Mouse (Mus musculus) retina, embryonic 14.5 days (tissue): ENCODE results near the gene Teddm1b.
"Not testable (repeated sequence)": the region's sequence is repeated elsewhere in the genome, so short reads cannot be mapped to it uniquely, and the experiment has no call there.

Experiments used
- DNase-seq: peaks from one replicate; pipeline ENCODE4 v3.0.0-alpha.2; 2015; ENCODE audit warnings: low spot score

Gene Teddm1b

DNA sequence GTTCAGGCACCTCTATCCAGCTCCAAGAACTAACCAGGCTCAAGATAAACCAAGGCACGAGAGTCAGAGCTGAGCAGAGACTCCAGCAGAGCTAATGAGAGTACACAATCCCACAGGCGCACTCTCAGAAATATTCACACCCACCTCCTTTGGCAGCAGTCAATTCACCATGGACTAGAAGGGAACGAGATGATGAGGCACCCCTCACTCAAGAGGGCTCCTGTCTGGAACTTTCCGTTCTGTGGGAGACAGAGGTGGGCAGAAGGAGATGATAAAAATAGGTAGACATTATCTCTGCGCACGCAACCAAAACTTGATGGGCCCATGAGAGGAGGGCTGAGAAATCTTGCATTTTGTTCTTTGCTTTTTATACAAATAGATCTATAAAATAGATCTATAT lies at the start of gene Teddm1b:
Teddm1b (plus strand) TSS at position 301 of the 400 bp plus-strand sequence.
- DNase-seq, result no peak

DNA sequence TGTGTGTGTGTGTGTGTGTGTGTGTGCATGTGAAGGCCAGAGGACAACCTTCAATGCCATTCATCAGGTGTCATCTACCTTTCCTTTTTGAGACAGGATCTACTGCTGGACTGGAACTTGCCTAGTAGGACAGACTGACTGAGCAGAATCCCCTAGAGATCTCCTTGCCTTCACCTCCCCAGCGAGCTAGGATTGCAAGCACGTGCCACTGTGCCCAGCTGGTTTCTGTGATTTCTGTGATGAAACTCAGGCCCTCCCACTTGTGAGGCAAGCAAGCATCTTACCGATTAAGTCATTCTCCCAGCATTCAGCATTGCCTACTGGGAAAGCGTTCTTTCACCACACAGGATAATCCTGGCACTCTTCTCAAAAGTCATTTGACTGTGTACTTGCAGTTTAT lies 43.4 kb upstream of the Teddm1b start:
- no peak for DNase-seq

GRCm38 (mm10) chr1:153836036-153836435 lies 38.1 kb upstream of the Teddm1b start:
- DNase-seq, result no peak

DNA sequence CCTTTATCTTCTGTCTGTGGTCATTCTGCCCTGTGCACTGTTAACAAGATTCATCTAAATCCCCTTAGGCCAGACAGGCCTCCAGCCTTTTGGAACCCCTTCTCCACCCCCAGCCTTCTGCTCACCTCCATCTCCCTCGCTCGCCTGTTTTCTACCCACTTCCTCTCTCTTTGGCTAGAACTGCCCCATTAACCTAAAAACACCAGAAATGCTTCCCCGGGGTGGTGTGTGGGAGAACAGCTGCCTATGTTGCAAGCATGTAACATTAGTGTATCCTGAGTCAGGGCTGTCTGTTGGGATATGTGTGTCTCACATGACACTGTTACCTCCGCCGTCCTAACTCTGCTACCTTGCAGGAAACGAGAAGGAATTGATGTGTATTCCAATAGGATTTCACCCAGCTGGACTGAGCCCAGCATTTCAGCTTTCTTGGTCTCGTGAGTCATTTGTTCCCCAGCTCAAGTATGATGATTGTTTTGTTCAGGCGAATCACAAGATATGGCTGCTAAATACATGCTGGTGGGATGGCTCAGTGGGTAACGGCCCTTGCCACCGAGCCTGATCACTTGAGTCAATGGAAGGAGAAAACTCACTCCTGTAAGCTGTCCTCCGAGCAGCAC lies 31.9 kb upstream of the Teddm1b start:
- no peak for DNase-seq

DNA sequence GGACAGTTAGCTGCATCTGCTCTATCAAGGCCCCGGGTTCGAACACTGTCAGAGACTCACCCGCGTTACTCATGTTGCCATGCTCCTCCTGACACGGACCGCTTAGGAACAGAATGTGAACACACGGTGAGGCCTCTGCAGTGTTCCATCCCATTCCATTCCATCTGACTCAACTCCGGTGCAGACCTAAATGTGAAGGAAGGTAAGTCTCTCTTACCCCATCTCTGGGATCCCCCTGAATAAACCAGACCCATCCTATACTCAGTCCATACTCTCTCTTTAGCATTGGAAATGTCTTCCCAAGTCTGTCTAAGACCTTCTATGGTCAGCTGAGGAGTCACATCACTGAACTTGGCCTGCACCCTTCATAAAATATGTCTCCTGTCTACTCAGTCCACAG lies 30.1 kb upstream of the Teddm1b start, which contains the start of gene Rgsl1:
Rgsl1 (minus strand) TSS at position 101 of the 400 bp plus-strand sequence.
- DNase-seq, result no peak

- no peak for DNase-seq
These were observed 27.7 kb upstream of the Teddm1b start for GRCm38 (mm10) chr1:153846420-153846819.

DNA sequence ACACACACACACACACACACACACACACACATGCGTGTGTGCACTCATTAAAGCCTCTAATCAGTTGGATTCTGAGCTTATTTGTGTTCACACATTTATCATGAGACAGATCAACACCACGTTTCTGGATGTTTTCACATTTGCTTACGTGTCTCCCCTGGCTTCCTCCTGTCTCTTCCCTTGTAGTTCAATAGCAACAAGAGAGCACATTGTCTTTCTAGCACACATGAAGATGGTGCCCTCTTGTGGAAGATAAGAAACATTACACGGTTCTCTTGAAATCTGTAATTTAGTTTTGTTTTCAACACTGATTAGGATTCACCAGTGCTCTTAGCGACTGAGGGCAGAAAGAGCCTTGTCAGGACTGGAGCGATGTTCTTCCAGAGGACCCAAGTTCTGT lies 27.3 kb upstream of the Teddm1b start:
- peak; percentile 80 for DNase-seq

DNA sequence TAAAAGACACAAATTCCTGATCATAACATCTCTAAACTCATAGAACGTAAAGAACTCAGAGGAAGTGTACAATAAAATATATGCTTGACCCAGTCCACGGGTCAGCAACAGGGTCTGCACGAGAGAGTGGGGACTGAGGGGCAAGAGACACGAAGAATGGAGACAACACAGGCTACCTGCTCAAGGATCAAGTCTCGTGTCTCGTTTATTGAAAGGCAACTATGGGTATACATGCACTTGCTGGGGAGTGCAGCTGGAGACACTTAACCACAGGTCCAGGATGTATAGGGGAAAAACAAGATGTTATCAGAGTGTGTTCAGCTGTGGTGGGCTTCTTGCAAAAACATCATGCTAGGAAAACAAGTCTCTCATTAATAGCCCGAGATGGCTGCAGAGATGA lies 21.4 kb upstream of the Teddm1b start:
- not testable (repeated sequence) for DNase-seq

DNA sequence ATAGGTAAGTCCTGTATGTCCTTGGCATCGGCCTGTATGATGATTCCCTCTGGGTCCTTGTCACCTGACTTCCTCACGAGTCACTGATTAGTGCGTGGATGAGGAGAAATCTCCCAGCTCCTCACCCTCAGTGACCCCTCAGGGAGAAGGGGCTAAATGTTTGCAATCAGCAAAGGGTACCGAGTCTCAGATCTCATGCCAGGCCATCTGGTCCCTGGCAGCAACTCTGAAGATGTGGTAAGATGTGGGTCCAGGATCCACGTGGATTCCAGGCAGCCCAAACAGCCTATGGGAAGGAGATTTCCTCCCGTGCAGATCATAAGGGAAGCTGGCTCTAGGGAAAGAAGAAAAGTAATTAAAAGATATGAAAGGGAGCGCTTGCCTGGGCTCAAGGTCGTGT lies 18.2 kb upstream of the Teddm1b start:
- no peak for DNase-seq

GRCm38 (mm10) chr1:153880391-153880790 lies 6.2 kb downstream of the Teddm1b start:
- not testable (repeated sequence) for DNase-seq

DNA sequence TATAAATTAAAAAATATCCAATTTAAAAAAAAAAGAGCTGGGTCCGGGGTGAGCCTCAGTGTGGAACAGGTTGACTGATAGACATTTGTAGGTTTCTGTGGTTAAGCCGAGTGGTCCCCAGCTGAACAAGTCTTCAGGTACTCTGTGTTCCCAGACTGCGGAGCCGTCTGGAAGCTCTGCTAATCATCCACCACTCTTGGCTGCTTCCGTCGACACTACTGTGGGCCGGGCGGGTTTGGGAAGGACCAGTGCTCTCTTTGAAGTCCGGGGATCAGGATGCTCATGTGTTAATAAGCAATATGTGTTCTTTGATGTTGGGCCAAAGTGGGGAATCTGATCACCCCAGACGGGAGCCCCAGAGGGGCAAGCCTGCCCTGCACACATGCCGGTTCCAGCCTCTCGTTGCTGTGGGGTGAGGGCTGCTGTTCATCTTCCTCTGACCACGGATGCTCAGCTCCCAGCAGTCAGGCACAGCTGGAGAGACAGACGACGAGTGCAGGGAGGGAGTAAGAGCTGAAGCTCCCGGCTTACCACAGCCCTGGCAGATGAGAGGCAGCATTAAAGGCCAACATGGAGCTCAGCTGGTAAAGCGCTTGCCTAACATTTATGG lies 12.0 kb downstream of the Teddm1b start:
- no peak for DNase-seq

DNA sequence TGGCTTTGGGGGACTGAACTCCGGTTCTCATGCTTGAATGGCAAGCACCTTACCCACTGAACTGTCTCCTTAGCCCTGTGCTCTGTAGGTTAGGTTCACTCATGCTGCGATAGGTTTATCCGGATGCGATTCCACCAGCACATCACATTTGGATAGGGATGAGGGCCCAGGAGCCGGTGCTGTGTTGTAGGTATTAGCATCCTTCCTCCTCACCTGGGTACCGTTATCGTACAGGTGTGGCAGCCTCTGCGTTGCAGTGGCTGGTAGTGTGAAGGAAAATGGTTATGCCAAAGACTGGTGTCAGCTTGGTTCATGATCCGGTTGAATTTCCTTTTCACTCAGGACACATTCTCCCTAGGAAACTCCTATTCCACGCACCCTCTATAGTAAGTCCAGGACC lies 16.0 kb downstream of the Teddm1b start:
- no peak for DNase-seq

- no peak for DNase-seq
These were observed 17.3 kb downstream of the Teddm1b start, which contains the start of gene Teddm1a for GRCm38 (mm10) chr1:153891442-153891841. Gene Teddm1a, plus strand, starts transcription at chr1:153891742.

- no peak for DNase-seq
These were observed 19.6 kb downstream of the Teddm1b start for GRCm38 (mm10) chr1:153893746-153894145.

DNA sequence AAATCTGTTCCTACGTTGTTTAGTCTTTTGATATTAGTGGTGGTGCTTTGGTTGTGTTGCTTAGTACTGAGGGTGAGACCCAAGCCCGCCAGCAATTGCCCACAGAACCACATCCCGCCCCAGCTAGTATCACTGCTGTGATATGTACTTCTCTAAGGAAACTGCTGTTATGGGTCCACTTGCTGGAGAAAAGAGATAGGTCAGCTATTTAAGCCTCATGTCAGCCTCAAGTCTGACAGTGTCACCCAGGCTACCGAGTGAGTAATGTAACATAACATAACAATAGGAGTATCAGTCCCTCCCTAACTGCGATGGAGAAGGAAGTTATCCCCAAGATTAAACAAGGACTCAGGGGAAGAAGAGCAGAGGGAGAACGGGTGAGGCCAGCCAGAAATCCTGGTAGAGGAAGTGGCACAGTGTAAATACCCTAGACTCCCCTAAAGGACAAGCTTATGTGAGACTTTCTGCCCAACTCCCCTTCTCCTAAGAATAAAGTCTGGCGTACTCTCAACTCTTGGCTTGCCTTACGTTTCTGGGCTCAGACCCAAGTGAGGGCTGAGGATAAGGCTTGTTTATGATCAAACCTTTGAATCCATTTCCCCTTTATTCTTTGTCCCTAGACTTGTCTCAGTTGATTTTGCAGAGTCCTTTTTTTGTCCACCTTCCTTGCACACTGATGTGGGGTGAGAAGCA lies 20.2 kb downstream of the Teddm1b start:
- no peak for DNase-seq

- peak; percentile 95 for DNase-seq
These were observed 20.8 kb downstream of the Teddm1b start for GRCm38 (mm10) chr1:153894979-153895378.

GRCm38 (mm10) chr1:153897196-153897595 lies 23.1 kb downstream of the Teddm1b start:
- DNase-seq, result no peak

DNA sequence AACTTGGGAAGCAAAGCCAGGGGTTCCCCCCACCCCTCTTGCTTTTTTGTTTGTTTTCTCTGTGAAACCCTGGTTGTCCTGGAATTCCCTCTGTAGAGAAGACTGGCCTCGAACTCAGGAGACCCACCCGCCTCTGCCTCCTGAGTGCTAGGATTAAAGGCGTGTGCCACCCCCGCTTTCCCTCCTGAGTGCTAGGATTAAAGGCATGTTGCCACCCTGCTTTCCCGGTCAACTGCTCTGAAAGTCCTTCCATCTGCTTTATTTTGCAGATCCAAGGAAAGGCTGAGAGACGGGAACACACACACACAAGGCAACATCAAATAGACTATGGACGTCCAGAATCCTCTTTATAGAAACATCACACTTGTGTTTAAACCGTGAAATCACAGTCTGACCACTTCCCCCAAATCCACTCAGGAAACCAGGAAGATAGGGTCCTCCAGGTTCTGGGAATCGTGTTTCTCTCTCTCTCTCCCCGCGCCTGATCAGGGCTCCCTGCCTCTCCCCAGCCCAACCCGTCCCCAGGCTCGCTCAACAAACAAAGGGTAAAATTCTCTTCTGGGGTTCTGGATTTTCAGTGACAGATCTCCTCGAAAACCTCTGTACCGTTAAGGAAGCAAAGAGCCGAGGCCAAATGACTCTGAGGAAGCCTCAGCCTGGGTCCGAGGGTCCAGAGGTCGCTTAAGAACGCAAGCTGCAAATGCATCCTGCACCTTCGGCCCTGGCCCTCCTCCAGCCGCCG lies 25.0 kb downstream of the Teddm1b start:
- DNase-seq, result no peak

DNA sequence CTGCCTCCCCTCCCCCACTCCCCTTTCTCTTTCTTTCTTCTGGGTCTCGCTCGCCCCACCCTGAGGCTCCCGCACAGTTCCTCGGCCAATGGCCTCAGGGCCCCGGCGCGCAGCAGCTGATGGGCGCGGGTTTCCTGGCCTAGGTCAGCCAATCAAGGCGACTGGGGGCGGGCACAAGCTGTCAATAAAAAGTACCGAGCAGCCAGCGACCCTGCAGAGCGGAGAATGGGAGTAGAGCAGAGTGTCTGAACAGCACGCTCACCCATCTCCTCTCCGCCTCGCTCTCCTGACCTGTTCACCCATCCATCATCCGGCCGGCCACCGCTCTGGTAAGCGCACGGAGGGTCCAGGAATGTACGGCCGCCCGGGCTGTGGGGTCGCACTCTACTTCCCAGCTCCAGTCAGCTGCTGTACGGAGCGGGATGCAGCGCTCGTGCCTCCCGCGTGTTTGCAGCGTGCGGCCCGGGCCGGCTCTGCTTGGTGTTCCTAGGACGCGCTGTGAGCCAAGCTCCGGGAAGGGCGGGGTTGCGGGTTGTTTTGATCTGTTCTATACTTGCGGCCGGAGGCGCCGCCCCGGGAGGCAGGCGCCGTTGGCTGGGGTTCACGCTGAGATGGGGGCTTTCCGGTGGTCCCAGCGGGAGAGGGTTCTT lies 25.7 kb downstream of the Teddm1b start, which contains the start of the genes Glul and Teddm2:
Glul (plus strand) TSS at position 214 of the 650 bp plus-strand sequence.
Teddm2 (minus strand) TSS at position 498 of the 650 bp plus-strand sequence.
- DNase-seq, result peak; percentile 99

DNA sequence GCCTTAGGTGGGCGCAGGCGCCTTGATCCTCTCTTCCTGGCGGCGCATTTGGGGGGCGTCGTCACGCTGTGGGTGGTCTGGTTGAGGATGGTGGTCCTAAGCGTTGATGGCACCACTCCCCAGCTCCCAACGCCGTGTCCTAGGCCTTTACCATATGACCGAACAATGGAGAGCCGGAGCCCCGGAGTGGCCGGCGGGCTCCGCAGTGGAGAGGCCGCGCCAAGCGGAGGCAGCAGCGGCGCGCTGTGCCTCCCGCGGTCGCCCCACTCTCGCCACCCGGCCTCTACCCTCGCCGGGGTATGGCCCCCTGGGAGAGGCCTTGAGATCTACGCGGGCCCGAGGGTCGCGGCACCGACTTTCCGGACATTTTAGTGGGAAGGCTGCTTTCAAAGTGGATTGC lies 26.2 kb downstream of the Teddm1b start:
- no peak for DNase-seq

- peak; percentile 67 for DNase-seq
These were observed 26.9 kb downstream of the Teddm1b start for GRCm38 (mm10) chr1:153900860-153901730.
